Mouse (Mus musculus): ENCODE measurements around the gene Pdlim1.

GRCm38 (mm10) chr19:40293791-40294190, 22.1 kb upstream of the Pdlim1 start:
- TF ChIP-seq CTCF (IDR thresholded peaks at IDR 0.05; ENCODE audit: low read depth, low read length) (no peak), POLR2A (IDR thresholded peaks at IDR 0.05; ENCODE audit: extremely low read depth, insufficient read depth, low read length) (no peak)

All from liver, adult 2 months (tissue).